8 mouse cellular contexts compared by ENCODE assay signal in genomic region chr7:25221102-25221883, GRCm38 (mm10). TPM values are rescaled to one million over a fixed set of nuclear protein-coding genes. Genes with fewer than 3 reads are reported as not detected.
DNase-seq lines count a peak whose midpoint lies in the region; ATAC-seq and TF ChIP-seq lines count a peak whose summit lies in the region.

Gene Zfp526, plus strand, starts transcription at chr7:25221425.

- H3K4me2 ChIP-seq in heart, embryonic 11.5 days = peak within 1 kb of the TSS; percentile 96
- H3K4me2 ChIP-seq in kidney, embryonic 16.5 days (replicated peaks; ENCODE audit: low read depth, low read length) = peak within 1 kb of the TSS; percentile 86
- H3K4me2 ChIP-seq in myocyte (ENCODE audit: low read depth) = peak within 1 kb of the TSS; percentile 100

- no peak for TF ChIP-seq CTCF in liver, adult 2 months (IDR thresholded peaks at IDR 0.05; ENCODE audit: low read depth, low read length)

- peak within 1 kb of the TSS; percentile 90 for H3K27ac ChIP-seq in heart, embryonic 11.5 days (ENCODE audit: low read depth, low read length)
- H3K27ac ChIP-seq in kidney, embryonic 16.5 days (ENCODE audit: low read length) = peak within 1 kb of the TSS; percentile 89
- H3K27ac ChIP-seq in liver, adult 2 months (replicated peaks; ENCODE audit: insufficient read depth, low read depth, low read length) = peak within 1 kb of the TSS; percentile 81

- TF ChIP-seq POLR2A in liver, adult 2 months (IDR thresholded peaks at IDR 0.05; ENCODE audit: extremely low read depth, insufficient read depth, low read length) = peak; percentile 50; the same call in 1 of the 2 replicates
- peak; percentile 57 for TF ChIP-seq POLR2A in myocyte (IDR thresholded peaks at IDR 0.05; ENCODE audit: insufficient read length, low read depth)

- H3K36me3 ChIP-seq in heart, embryonic 11.5 days (ENCODE audit: control insufficient read depth, insufficient read depth, low read length) = peaks cover 18% of the 10 kb centered on the region
- H3K36me3 ChIP-seq in kidney, embryonic 16.5 days (ENCODE audit: insufficient read depth, low read length) = peaks cover 27% of the 10 kb centered on the region
- no peaks in the 10 kb centered on the region; the same call in 1 of the 2 replicates for H3K36me3 ChIP-seq in liver, adult 2 months (ENCODE audit: control insufficient read depth, insufficient read depth, low read length)
- peaks cover 1% of the 10 kb centered on the region for H3K36me3 ChIP-seq in myocyte (ENCODE audit: control insufficient read depth, insufficient read depth)
- peaks cover 4% of the 10 kb centered on the region for H3K36me3 ChIP-seq in splenic B cell, adult 2 months (ENCODE audit: control insufficient read depth, insufficient read depth, low read length, poor library complexity, severe bottlenecking)

- peaks cover 24% of the 10 kb centered on the region for H3K4me1 ChIP-seq in heart, embryonic 11.5 days (ENCODE audit: control insufficient read depth, insufficient read depth, low read length)
- H3K4me1 ChIP-seq in kidney, embryonic 16.5 days (ENCODE audit: insufficient read depth, low read length) = peaks cover 26% of the 10 kb centered on the region
- peaks cover 21% of the 10 kb centered on the region for H3K4me1 ChIP-seq in liver, adult 2 months (ENCODE audit: control insufficient read depth, insufficient read depth, low read length)

- WGBS in heart, embryonic 11.5 days (ENCODE audit: insufficient replicate concordance) = under 1% methylated on average over 45 of the region's 45 CpGs
- under 1% methylated on average over 43 of the region's 45 CpGs for WGBS in kidney, embryonic 16.5 days
- under 1% methylated on average over 44 of the region's 45 CpGs for WGBS in liver, adult 2 months

- H3K27me3 ChIP-seq in heart, embryonic 11.5 days (ENCODE audit: control insufficient read depth, insufficient read depth, low read length) = no peaks in the 10 kb centered on the region
- no peaks in the 10 kb centered on the region for H3K27me3 ChIP-seq in kidney, embryonic 16.5 days (ENCODE audit: insufficient read depth, low read length)
- no peaks in the 10 kb centered on the region for H3K27me3 ChIP-seq in liver, adult 2 months (ENCODE audit: control insufficient read depth, insufficient read depth, low read length)
- H3K27me3 ChIP-seq in myocyte (ENCODE audit: control insufficient read depth, insufficient read depth, insufficient read length) = no peaks in the 10 kb centered on the region
- H3K27me3 ChIP-seq in splenic B cell, adult 2 months (ENCODE audit: control insufficient read depth, insufficient read depth, low read length, poor library complexity, severe bottlenecking) = no peaks in the 10 kb centered on the region

- peak within 1 kb of the TSS; percentile 82 for H3K9ac ChIP-seq in heart, embryonic 11.5 days (ENCODE audit: low read depth, low read length)
- peak within 1 kb of the TSS; percentile 71 for H3K9ac ChIP-seq in kidney, embryonic 16.5 days (replicated peaks; ENCODE audit: low read length)
- peak within 1 kb of the TSS; percentile 84 for H3K9ac ChIP-seq in liver, adult 2 months (ENCODE audit: low read depth, low read length)

- H3K9me3 ChIP-seq in heart, embryonic 11.5 days (replicated peaks; ENCODE audit: control insufficient read depth, low read length) = no peaks in the 10 kb centered on the region
- no peaks in the 10 kb centered on the region for H3K9me3 ChIP-seq in kidney, embryonic 16.5 days (ENCODE audit: low read length)

- H3K4me3 ChIP-seq in heart, embryonic 11.5 days (ENCODE audit: low read depth, low read length) = peak within 1 kb of the TSS; percentile 84
- peak within 1 kb of the TSS; percentile 63 for H3K4me3 ChIP-seq in kidney, embryonic 16.5 days (ENCODE audit: low read length)
- peak within 1 kb of the TSS; percentile 92 for H3K4me3 ChIP-seq in liver, adult 2 months (ENCODE audit: insufficient read depth, low read depth, low read length)
- peak within 1 kb of the TSS; percentile 90 for H3K4me3 ChIP-seq in myocyte

- H3K79me2 ChIP-seq in liver, adult 2 months (ENCODE audit: control insufficient read depth, insufficient read depth, low read length) = peaks cover 28% of the 10 kb centered on the region; the same call in 1 of the 2 replicates
- H3K79me2 ChIP-seq in myocyte (ENCODE audit: control insufficient read depth, insufficient read depth) = peaks cover 19% of the 10 kb centered on the region

- ATAC-seq in erythroblast, adult 5-6 weeks (replicated peaks; ENCODE audit: low FRiP score, poor library complexity, severe bottlenecking) = peak; percentile 72
- peak; percentile 89 for ATAC-seq in heart, embryonic 11.5 days (replicated peaks; ENCODE audit: insufficient number of reproducible peaks, low FRiP score, low TSS enrichment)
- peak; percentile 96 for ATAC-seq in kidney, embryonic 16.5 days (ENCODE audit: low FRiP score, low TSS enrichment)

- peak; percentile 90 to 91 for DNase-seq in B cell, adult 2 months
- peak; percentile 99 for DNase-seq in brain, adult 2 months (ENCODE audit: low read depth, low spot score)
- DNase-seq in liver, adult 2 months (ENCODE audit: extremely low read depth, low read depth, low spot score) = peak; percentile 87
- peak; percentile 96 for DNase-seq in splenic B cell, adult 2 months (ENCODE audit: low read depth, low spot score)

- H3ac ChIP-seq in myocyte (ENCODE audit: control insufficient read depth, insufficient read length) = peak within 1 kb of the TSS; percentile 34

TF ChIP-seq in myocyte, 11 proteins besides CTCF, POLR2A, EP300 and RAD21:
- TF ChIP-seq POLR2AphosphoS2 (IDR thresholded peaks at IDR 0.05; ENCODE audit: insufficient read length, low read depth) (peak; percentile 79), MYOD1 (IDR thresholded peaks at IDR 0.05; ENCODE audit: control insufficient read depth in 1 of 3, insufficient read length in 2 of 3, low read depth in 2 of 3) (no peak), USF1 (IDR thresholded peaks at IDR 0.05; ENCODE audit: low read depth) (peak; percentile 67), CEBPB (IDR thresholded peaks at IDR 0.05; ENCODE audit: insufficient read depth, poor library complexity, severe bottlenecking) (no peak), SRF (IDR thresholded peaks at IDR 0.05; ENCODE audit: control insufficient read depth, insufficient read length, low read depth) (no peak), MAX (IDR thresholded peaks at IDR 0.05; ENCODE audit: low read depth) (no peak), REST (IDR thresholded peaks at IDR 0.05; ENCODE audit: insufficient read depth, insufficient read length) (no peak), E2F4 (IDR thresholded peaks at IDR 0.05; ENCODE audit: insufficient read depth) (peak; percentile 64), TCF3 (IDR thresholded peaks at IDR 0.05; ENCODE audit: insufficient read length, low read depth) (no peak), MYOG (IDR thresholded peaks at IDR 0.05; ENCODE audit: control insufficient read depth in 1 of 3, insufficient read depth in 1 of 3, insufficient read length in 2 of 3, low read depth in 2 of 3) (peak in 1 of 3 experiments; percentile 19), TCF12 (IDR thresholded peaks at IDR 0.05; ENCODE audit: insufficient read depth, poor library complexity, severe bottlenecking) (no peak)

RNA-seq across cellular contexts. Expression of gene Zfp526, which starts in this region (rescaled TPM):
- total RNA-seq in erythroblast, adult 5-6 weeks (2015; ENCODE audit: low replicate concordance) = 25.4 and 27.4 TPM in 2 replicates
- total RNA-seq in erythroblast, adult 5-6 weeks (2017; ENCODE audit: low replicate concordance) = 33.7 and 37.7 TPM in 2 replicates
- polyA plus RNA-seq in heart, embryonic 11.5 days (2014; fragmentation: Nextera tagmentation; extraction: Ambion mirVana) = 2.3 and 2.7 TPM in 2 replicates
- polyA plus RNA-seq in kidney, embryonic 16.5 days (2015; fragmentation: Nextera tagmentation; extraction: Ambion mirVana) = 2.7 and 3.0 TPM in 2 replicates
- 2.2 and 2.6 TPM in 2 replicates for total RNA-seq in liver, adult 2 months (2014; rRNA removed)
- polyA plus RNA-seq in liver, adult 2 months (2012; rRNA removed) = 3.4 and 4.7 TPM in 2 replicates
- polyA plus RNA-seq in myocyte (2012; fragmentation: generic; extraction: Trizol) = 5.6 TPM

Comparison
In these comparisons a context has a peak if more than half of its experiments do, and no peak if none do; other contexts are left out.
1. Peak in every context shown above with its lines: DNase-seq, ATAC-seq, H3K4me3 ChIP-seq and H3K27ac ChIP-seq.